Mouse (Mus musculus) megakaryocyte, embryonic 14.5 days (primary cell): ENCODE results near the gene Ctsa.

Experiments
- FLI1 ChIP-seq: IDR thresholded peaks from 2 replicates; pipeline ENCODE4 v1.6.1; 2012; ENCODE audit warnings: low read length, inconsistent platforms, mixed read lengths
- GATA1 ChIP-seq: IDR thresholded peaks from 3 replicates; pipeline ENCODE4 v1.6.1; 2012; ENCODE audit warnings: mixed read lengths, low read length, inconsistent platforms, borderline replicate concordance

- no peak for TF ChIP-seq GATA1
- no peak for TF ChIP-seq FLI1
Measured at GRCm38 (mm10) chr2:164785481-164786387, 46.9 kb upstream of the Ctsa start, which contains the start of gene Snx21.
